Mouse (Mus musculus): ENCODE results near the gene Astn1. TPM values are rescaled to one million over a fixed set of nuclear protein-coding genes. Genes with fewer than 3 reads are reported as not detected.

Gene Astn1
- polyA plus RNA-seq, 1 experiment from 2014 or later, result 4.5 TPM

GRCm38 (mm10) chr1:158596726-158597448, 234.8 kb downstream of the Astn1 start:
- no peaks in the 10 kb centered on the region for H3K9me3 ChIP-seq (ENCODE audit: control insufficient read depth, low read length)
- H3K4me3 ChIP-seq (ENCODE audit: low read depth, low read length), result no peak overlapping the region
- ATAC-seq (ENCODE audit: insufficient number of reproducible peaks, low FRiP score, low TSS enrichment, low read depth), result peak; percentile 85
- no peaks in the 10 kb centered on the region for H3K27me3 ChIP-seq (ENCODE audit: control insufficient read depth, insufficient read depth, low read length)
- no peak overlapping the region for H3K9ac ChIP-seq (ENCODE audit: low read length)
- H3K27ac ChIP-seq (replicated peaks; ENCODE audit: low read depth, low read length), result no peak overlapping the region
- 31% methylated on average over 16 of the region's 16 CpGs for WGBS
- peak overlapping the region; percentile 16; the same call in 1 of the 2 replicates for H3K4me2 ChIP-seq (ENCODE audit: low read depth, severe bottlenecking)
- H3K36me3 ChIP-seq (ENCODE audit: control insufficient read depth, insufficient read depth, low read length), result no peaks in the 10 kb centered on the region
- peaks cover 4% of the 10 kb centered on the region; the same call in 1 of the 2 replicates for H3K4me1 ChIP-seq (ENCODE audit: control insufficient read depth, insufficient read depth, low read length)
- peak; percentile 88 for DNase-seq (ENCODE audit: low spot score)

- Histone ChIP-seq H3K36me3 (ENCODE audit: control insufficient read depth, insufficient read depth, low read length) (no peaks in the 10 kb centered on the region), H3K4me2 (ENCODE audit: low read depth, severe bottlenecking) (no peak overlapping the region), H3K27me3 (ENCODE audit: control insufficient read depth, insufficient read depth, low read length) (no peaks in the 10 kb centered on the region), H3K9ac (ENCODE audit: low read length) (no peak overlapping the region), H3K27ac (replicated peaks; ENCODE audit: low read depth, low read length) (no peak overlapping the region), H3K4me3 (ENCODE audit: low read depth, low read length) (no peak overlapping the region), H3K4me1 (ENCODE audit: control insufficient read depth, insufficient read depth, low read length) (peaks cover 4% of the 10 kb centered on the region; the same call in 1 of the 2 replicates), H3K9me3 (ENCODE audit: control insufficient read depth, low read length) (no peaks in the 10 kb centered on the region)
- DNase-seq (ENCODE audit: low spot score) (no peak), ATAC-seq (ENCODE audit: insufficient number of reproducible peaks, low FRiP score, low TSS enrichment, low read depth) (no peak)
- WGBS, result 71% methylated on average over 7 of the region's 7 CpGs
Measured at GRCm38 (mm10) chr1:158597996-158598395, 235.9 kb downstream of the Astn1 start.

- WGBS, result 42% methylated on average over 2 of the region's 2 CpGs
- Histone ChIP-seq H3K36me3 (ENCODE audit: control insufficient read depth, insufficient read depth, low read length) (no peaks in the 10 kb centered on the region), H3K27ac (replicated peaks; ENCODE audit: low read depth, low read length) (no peak overlapping the region), H3K27me3 (ENCODE audit: control insufficient read depth, insufficient read depth, low read length) (no peaks in the 10 kb centered on the region), H3K9me3 (ENCODE audit: control insufficient read depth, low read length) (no peaks in the 10 kb centered on the region), H3K4me3 (ENCODE audit: low read depth, low read length) (no peak overlapping the region), H3K4me1 (ENCODE audit: control insufficient read depth, insufficient read depth, low read length) (peaks cover 4% of the 10 kb centered on the region; the same call in 1 of the 2 replicates), H3K9ac (ENCODE audit: low read length) (no peak overlapping the region), H3K4me2 (ENCODE audit: low read depth, severe bottlenecking) (no peak overlapping the region)
- DNase-seq (ENCODE audit: low spot score) (no peak), ATAC-seq (ENCODE audit: insufficient number of reproducible peaks, low FRiP score, low TSS enrichment, low read depth) (no peak)
Measured at GRCm38 (mm10) chr1:158599435-158599834, 237.4 kb downstream of the Astn1 start.

- Histone ChIP-seq H3K4me3 (ENCODE audit: low read depth, low read length) (no peak overlapping the region), H3K9me3 (ENCODE audit: control insufficient read depth, low read length) (no peaks in the 10 kb centered on the region), H3K27me3 (ENCODE audit: control insufficient read depth, insufficient read depth, low read length) (no peaks in the 10 kb centered on the region), H3K4me2 (ENCODE audit: low read depth, severe bottlenecking) (no peak overlapping the region), H3K27ac (replicated peaks; ENCODE audit: low read depth, low read length) (no peak overlapping the region), H3K4me1 (ENCODE audit: control insufficient read depth, insufficient read depth, low read length) (no peaks in the 10 kb centered on the region), H3K9ac (ENCODE audit: low read length) (no peak overlapping the region), H3K36me3 (ENCODE audit: control insufficient read depth, insufficient read depth, low read length) (no peaks in the 10 kb centered on the region)
- WGBS, result 77% methylated on average over 2 of the region's 2 CpGs
- DNase-seq (ENCODE audit: low spot score), result no peak
- ATAC-seq (ENCODE audit: insufficient number of reproducible peaks, low FRiP score, low TSS enrichment, low read depth), result no peak
Measured at GRCm38 (mm10) chr1:158603056-158603455, 241.0 kb downstream of the Astn1 start.

- Histone ChIP-seq H3K9me3 (ENCODE audit: control insufficient read depth, low read length) (no peaks in the 10 kb centered on the region), H3K4me2 (ENCODE audit: low read depth, severe bottlenecking) (no peak overlapping the region), H3K4me3 (ENCODE audit: low read depth, low read length) (no peak overlapping the region), H3K36me3 (ENCODE audit: control insufficient read depth, insufficient read depth, low read length) (no peaks in the 10 kb centered on the region), H3K27ac (replicated peaks; ENCODE audit: low read depth, low read length) (no peak overlapping the region), H3K27me3 (ENCODE audit: control insufficient read depth, insufficient read depth, low read length) (no peaks in the 10 kb centered on the region), H3K9ac (ENCODE audit: low read length) (no peak overlapping the region), H3K4me1 (ENCODE audit: control insufficient read depth, insufficient read depth, low read length) (no peaks in the 10 kb centered on the region)
- WGBS, result 87% methylated on average over 1 of the region's 1 CpGs
- no peak for DNase-seq (ENCODE audit: low spot score)
- ATAC-seq (ENCODE audit: insufficient number of reproducible peaks, low FRiP score, low TSS enrichment, low read depth), result no peak
Measured at GRCm38 (mm10) chr1:158604149-158604548, 242.1 kb downstream of the Astn1 start.

- Histone ChIP-seq H3K27ac (replicated peaks; ENCODE audit: low read depth, low read length) (no peak overlapping the region), H3K36me3 (ENCODE audit: control insufficient read depth, insufficient read depth, low read length) (no peaks in the 10 kb centered on the region), H3K4me1 (ENCODE audit: control insufficient read depth, insufficient read depth, low read length) (no peaks in the 10 kb centered on the region), H3K4me3 (ENCODE audit: low read depth, low read length) (no peak overlapping the region), H3K9ac (ENCODE audit: low read length) (no peak overlapping the region), H3K4me2 (ENCODE audit: low read depth, severe bottlenecking) (no peak overlapping the region), H3K27me3 (ENCODE audit: control insufficient read depth, insufficient read depth, low read length) (no peaks in the 10 kb centered on the region), H3K9me3 (ENCODE audit: control insufficient read depth, low read length) (no peaks in the 10 kb centered on the region)
- DNase-seq (ENCODE audit: low spot score) (no peak), ATAC-seq (ENCODE audit: insufficient number of reproducible peaks, low FRiP score, low TSS enrichment, low read depth) (no peak)
- 90% methylated on average over 4 of the region's 4 CpGs for WGBS
Measured at GRCm38 (mm10) chr1:158605597-158605996, 243.5 kb downstream of the Astn1 start.

GRCm38 (mm10) chr1:158606324-158606723, 244.3 kb downstream of the Astn1 start:
- H3K4me1 ChIP-seq (ENCODE audit: control insufficient read depth, insufficient read depth, low read length), result no peaks in the 10 kb centered on the region
- ATAC-seq (ENCODE audit: insufficient number of reproducible peaks, low FRiP score, low TSS enrichment, low read depth) (no peak), DNase-seq (ENCODE audit: low spot score) (no peak)
- no peaks in the 10 kb centered on the region for H3K9me3 ChIP-seq (ENCODE audit: control insufficient read depth, low read length)
- no peak overlapping the region for H3K9ac ChIP-seq (ENCODE audit: low read length)
- WGBS, result 87% methylated on average over 10 of the region's 10 CpGs
- no peak overlapping the region for H3K4me3 ChIP-seq (ENCODE audit: low read depth, low read length)
- H3K36me3 ChIP-seq (ENCODE audit: control insufficient read depth, insufficient read depth, low read length), result no peaks in the 10 kb centered on the region
- no peak overlapping the region for H3K4me2 ChIP-seq (ENCODE audit: low read depth, severe bottlenecking)
- no peaks in the 10 kb centered on the region for H3K27me3 ChIP-seq (ENCODE audit: control insufficient read depth, insufficient read depth, low read length)
- no peak overlapping the region for H3K27ac ChIP-seq (replicated peaks; ENCODE audit: low read depth, low read length)

GRCm38 (mm10) chr1:158607201-158607600, 245.1 kb downstream of the Astn1 start:
- no peak overlapping the region for H3K9ac ChIP-seq (ENCODE audit: low read length)
- H3K36me3 ChIP-seq (ENCODE audit: control insufficient read depth, insufficient read depth, low read length), result no peaks in the 10 kb centered on the region
- H3K4me1 ChIP-seq (ENCODE audit: control insufficient read depth, insufficient read depth, low read length), result no peaks in the 10 kb centered on the region
- H3K4me3 ChIP-seq (ENCODE audit: low read depth, low read length), result no peak overlapping the region
- ATAC-seq (ENCODE audit: insufficient number of reproducible peaks, low FRiP score, low TSS enrichment, low read depth) (no peak), DNase-seq (ENCODE audit: low spot score) (no peak)
- H3K27me3 ChIP-seq (ENCODE audit: control insufficient read depth, insufficient read depth, low read length), result no peaks in the 10 kb centered on the region
- 83% methylated on average over 1 of the region's 1 CpGs for WGBS
- no peak overlapping the region for H3K27ac ChIP-seq (replicated peaks; ENCODE audit: low read depth, low read length)
- H3K4me2 ChIP-seq (ENCODE audit: low read depth, severe bottlenecking), result no peak overlapping the region
- no peaks in the 10 kb centered on the region for H3K9me3 ChIP-seq (ENCODE audit: control insufficient read depth, low read length)

- no peaks in the 10 kb centered on the region for H3K4me1 ChIP-seq (ENCODE audit: control insufficient read depth, insufficient read depth, low read length)
- no peak for ATAC-seq (ENCODE audit: insufficient number of reproducible peaks, low FRiP score, low TSS enrichment, low read depth)
- WGBS, result 81% methylated on average over 1 of the region's 1 CpGs
Measured at GRCm38 (mm10) chr1:158615202-158615601, 253.1 kb downstream of the Astn1 start.

More at GRCm38 (mm10) chr1:158615202-158615601, 253.1 kb downstream of the Astn1 start:
- no peaks in the 10 kb centered on the region for H3K9me3 ChIP-seq (ENCODE audit: control insufficient read depth, low read length)
- no peak overlapping the region for H3K4me3 ChIP-seq (ENCODE audit: low read depth, low read length)
- DNase-seq (ENCODE audit: low spot score), result no peak
- no peaks in the 10 kb centered on the region for H3K36me3 ChIP-seq (ENCODE audit: control insufficient read depth, insufficient read depth, low read length)
- H3K27ac ChIP-seq (replicated peaks; ENCODE audit: low read depth, low read length), result no peak overlapping the region
- H3K4me2 ChIP-seq (ENCODE audit: low read depth, severe bottlenecking), result no peak overlapping the region
- no peak overlapping the region for H3K9ac ChIP-seq (ENCODE audit: low read length)
- H3K27me3 ChIP-seq (ENCODE audit: control insufficient read depth, insufficient read depth, low read length), result no peaks in the 10 kb centered on the region

All from limb, embryonic 11.5 days (tissue).